Mouse (Mus musculus): ENCODE measurements around the gene Gm20828. TPM values are rescaled to one million over a fixed set of nuclear protein-coding genes. Genes with fewer than 3 reads are reported as not detected.
"Not testable (repeated sequence)": the region's sequence is repeated elsewhere in the genome, so short reads cannot be mapped to it uniquely, and the experiment has no call there.

Gene Gm20828
- not detected in 2 replicates for total RNA-seq (2017)

GRCm38 (mm10) chrY:11199274-11199673 lies at the start of gene Gm20828:
TSS of gene Gm20828 (minus strand) at chrY:11199374.
- not testable (repeated sequence) for ATAC-seq (ENCODE audit: extremely low read depth, insufficient number of reproducible peaks, low FRiP score, poor library complexity, severe bottlenecking)

Measured in neutrophil, adult 5-6 weeks (primary cell).